Mouse (Mus musculus) adipocyte (in vitro differentiated cells): ENCODE data around the gene Nudcd3.

Experiments used
- DNase-seq: peaks from one replicate; pipeline ENCODE4 v3.0.0-alpha.2; 2016; ENCODE audit warnings: low spot score

Gene Nudcd3

DNA sequence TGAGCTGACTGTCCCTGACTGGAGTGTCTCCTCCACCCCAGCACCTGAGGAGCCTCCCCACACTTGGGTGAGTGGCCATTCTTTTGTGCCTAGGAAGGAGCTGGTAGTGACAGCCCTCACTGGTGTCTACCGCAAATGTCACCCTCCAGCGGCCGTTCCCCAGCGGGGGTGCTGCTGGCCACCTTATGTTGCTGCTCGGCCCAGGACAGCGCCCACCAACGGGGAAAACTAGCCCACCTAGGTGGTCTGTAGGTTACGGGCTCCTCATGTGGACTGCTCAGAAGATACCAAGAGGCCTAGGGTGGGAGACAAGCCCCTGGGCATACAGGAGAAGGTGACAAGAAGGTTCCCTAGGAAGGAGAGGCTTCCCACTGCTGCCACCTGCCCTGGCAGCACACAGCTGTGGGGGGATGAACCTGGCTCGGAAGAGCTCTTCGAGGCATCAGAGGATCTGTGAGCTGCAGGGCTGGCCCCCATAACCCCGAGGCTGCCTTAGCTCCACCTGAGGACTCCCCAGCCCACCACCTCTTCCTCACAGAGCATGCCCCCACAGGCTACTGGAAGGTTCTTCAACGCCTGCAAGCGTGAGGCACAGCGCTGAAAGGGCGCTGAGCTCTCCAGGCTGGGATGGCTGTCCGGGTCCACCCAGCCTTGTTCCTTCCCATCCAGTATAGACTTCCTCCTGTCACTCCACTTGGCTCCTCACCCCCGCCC lies 136.6 kb downstream of the Nudcd3 start:
- DNase-seq = no peak

DNA sequence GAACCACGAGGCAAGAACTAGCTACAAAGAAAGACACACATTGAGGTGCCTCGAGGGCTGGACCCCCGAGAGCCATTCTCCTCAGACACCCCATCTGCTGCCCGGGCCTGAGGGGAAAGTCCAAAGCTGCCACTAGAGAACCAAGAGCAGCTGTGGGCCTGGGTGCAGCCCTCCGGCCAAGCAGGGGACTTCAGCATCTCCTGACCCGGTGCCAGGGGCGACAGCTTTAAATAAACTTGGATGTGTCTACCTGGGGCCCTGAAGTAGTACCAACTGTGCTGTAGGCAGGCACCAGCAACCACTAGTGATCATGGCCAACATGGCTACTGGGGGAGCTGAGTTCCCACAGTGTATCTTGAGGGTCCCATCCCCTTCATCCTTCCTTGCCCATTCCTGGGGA lies 137.2 kb downstream of the Nudcd3 start:
- DNase-seq = no peak

DNA sequence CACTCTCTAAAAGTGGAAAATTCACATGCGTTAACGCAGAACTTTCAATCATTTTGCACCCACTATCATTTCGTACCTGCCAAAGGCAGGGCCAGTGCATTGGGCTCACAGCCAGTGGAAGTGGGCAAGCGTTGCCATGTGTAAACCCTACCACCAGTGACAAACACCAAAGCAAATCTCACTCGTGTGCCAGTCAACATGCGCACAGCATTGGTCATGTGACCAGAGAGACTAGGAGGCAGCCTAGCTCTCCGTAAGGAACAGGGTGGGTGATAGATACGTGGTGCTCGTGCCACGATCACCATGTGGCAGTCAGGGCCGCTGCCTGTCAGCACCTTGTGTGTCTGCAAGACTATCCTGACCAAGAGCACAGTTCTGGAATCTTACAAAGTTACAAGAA lies 137.9 kb downstream of the Nudcd3 start:
- no peak for DNase-seq

DNA sequence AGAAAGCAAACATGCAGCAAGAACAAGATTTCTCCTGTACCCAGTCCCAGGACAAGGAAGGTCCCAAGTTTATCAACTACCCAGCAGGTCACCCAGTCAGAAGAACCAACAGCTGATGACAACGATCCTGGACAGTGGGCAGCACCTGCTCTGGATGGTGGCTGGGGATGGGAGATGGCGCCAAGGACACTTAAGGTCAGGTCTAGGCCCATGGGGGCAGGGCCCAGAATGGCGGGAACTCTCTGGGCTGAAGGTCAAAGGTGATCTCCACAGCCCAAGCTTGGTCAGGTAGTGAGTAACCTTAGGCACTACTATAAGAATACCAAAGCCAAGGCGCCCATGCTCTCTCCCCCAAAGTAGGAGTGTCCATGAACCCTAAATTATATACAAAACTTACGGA lies 138.3 kb downstream of the Nudcd3 start:
- DNase-seq = no peak

DNA sequence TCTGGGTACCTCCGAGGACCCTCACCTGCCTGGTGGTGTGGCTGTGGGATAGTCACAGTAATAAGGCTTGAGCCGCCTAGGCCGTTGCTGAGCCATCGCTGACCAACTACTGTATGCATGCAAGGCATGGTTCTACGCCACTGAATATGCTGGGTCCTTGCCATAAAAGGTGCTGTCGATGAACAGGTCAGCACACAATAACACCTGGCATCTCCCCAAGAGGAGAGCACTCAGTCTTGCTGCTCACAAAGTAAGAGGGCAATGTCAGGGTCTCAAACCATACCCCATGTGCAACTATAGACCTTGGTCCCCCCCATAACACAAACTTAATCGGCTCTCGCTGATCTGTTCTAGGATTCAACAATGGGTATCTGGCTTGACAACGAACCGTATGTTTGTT lies 141.1 kb downstream of the Nudcd3 start:
- no peak for DNase-seq
